Mouse (Mus musculus): ENCODE data around the gene Crb2. TPM values are rescaled to one million over a fixed set of nuclear protein-coding genes. Genes with fewer than 3 reads are reported as not detected.

Gene Crb2
- polyA plus RNA-seq, 1 experiment from 2014 or later = 1.3 TPM

DNA sequence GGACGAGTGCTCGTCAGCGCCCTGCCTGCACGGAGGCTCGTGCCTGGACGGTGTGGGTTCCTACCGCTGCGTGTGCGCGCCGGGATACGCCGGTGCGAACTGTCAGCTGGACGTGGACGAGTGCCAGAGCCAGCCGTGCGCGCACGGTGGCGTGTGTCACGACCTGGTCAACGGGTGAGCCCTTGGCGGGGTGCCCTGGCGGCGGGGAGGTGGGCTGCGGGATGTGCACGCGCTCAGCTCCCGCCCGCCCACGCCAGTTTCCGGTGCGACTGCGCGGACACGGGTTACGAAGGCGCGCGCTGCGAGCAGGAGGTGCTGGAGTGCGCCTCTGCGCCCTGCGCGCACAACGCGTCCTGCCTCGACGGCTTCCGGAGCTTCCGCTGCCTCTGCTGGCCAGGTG, 10.4 kb downstream of the Crb2 start:
- ATAC-seq (replicated peaks; ENCODE audit: insufficient number of reproducible peaks, insufficient read depth, low FRiP score, low read depth) = no peak
- H3K4me3 ChIP-seq = peak overlapping the region; percentile 49
- WGBS = 18% methylated on average over 52 of the region's 52 CpGs
- H3K27me3 ChIP-seq = peaks cover 24% of the 10 kb centered on the region
- peak overlapping the region; percentile 38 for H3K9ac ChIP-seq
- peaks cover 28% of the 10 kb centered on the region for H3K4me1 ChIP-seq (replicated peaks)
- no peaks in the 10 kb centered on the region for H3K36me3 ChIP-seq
- H3K4me2 ChIP-seq = peak overlapping the region; percentile 82
- H3K27ac ChIP-seq = no peak overlapping the region
- H3K9me3 ChIP-seq (replicated peaks) = no peaks in the 10 kb centered on the region

DNA sequence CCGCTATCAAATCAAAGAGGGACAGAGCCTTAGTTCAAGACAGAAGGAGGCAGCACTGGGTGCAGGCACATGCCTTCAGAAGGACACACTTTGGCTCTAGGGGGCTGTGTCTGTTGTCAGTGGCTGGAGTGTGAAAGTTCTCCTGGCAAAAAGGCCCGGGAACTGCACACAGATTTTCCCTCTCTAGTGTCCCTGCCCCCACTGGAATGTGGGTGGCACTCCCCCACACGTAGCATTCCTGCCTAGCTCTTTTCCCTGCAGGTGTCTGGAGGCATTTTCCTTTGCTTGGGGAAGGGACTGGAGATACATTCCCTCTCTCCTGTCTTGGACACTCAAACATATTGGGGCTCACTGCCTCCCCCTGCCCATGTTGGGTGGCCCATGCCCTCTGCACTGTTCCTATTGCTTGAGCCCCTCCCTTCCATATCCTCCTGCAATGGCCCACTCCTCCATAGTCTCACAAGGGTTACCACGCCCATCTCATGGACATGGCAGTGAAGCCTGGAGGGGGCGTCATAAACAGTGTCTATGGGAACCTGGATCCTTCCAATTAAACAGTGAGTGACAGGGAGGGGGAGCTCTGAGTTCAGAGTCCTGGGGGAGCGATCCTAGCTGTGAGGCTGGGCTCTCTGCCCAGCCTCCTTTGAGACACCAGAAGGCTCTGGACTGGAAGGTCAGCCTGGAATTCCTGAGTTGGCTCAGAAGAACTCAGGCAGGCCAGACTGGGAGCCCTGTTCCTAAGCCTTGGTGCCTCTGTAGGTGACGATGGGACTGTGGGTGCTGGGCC, 12.3 kb downstream of the Crb2 start:
- no peaks in the 10 kb centered on the region for H3K9me3 ChIP-seq (replicated peaks)
- H3K9ac ChIP-seq = no peak overlapping the region
- WGBS = 46% methylated on average over 7 of the region's 7 CpGs
- no peak overlapping the region for H3K4me2 ChIP-seq
- H3K27ac ChIP-seq = 0 out of 2 replicates have a peak overlapping the region, but pooled peaks have one; percentile 11
- peaks cover 22% of the 10 kb centered on the region for H3K4me1 ChIP-seq (replicated peaks)
- H3K27me3 ChIP-seq = peaks cover 40% of the 10 kb centered on the region
- 0 out of 2 replicates have a peak, but pooled peaks have one; percentile 12 for ATAC-seq (replicated peaks; ENCODE audit: insufficient number of reproducible peaks, insufficient read depth, low FRiP score, low read depth)
- H3K4me3 ChIP-seq = no peak overlapping the region
- H3K36me3 ChIP-seq = no peaks in the 10 kb centered on the region

DNA sequence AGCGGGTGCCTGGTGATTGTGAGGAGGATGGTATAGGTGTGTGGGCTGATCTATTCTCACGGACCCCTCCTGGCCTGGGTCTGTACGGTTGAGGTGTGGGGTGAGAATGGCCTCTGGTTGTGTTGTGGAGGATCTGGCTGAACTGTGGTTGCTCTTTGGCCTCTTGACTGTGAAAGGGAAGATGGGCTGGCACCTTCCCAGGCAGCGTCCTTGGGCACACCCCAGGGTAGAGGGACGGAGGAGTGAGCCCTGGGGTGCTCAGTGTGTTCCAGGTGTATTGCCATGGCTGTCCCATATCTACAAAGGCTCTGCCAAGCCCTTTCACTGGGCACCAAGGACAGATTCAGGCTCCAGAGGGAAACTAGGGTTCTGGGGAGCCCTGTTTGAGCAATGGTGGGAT, 13.0 kb downstream of the Crb2 start:
- no peak overlapping the region for H3K4me2 ChIP-seq
- H3K36me3 ChIP-seq = no peaks in the 10 kb centered on the region
- no peak for ATAC-seq (replicated peaks; ENCODE audit: insufficient number of reproducible peaks, insufficient read depth, low FRiP score, low read depth)
- no peak overlapping the region for H3K4me3 ChIP-seq
- H3K4me1 ChIP-seq (replicated peaks) = peaks cover 22% of the 10 kb centered on the region
- no peaks in the 10 kb centered on the region for H3K9me3 ChIP-seq (replicated peaks)
- peaks cover 40% of the 10 kb centered on the region for H3K27me3 ChIP-seq
- H3K27ac ChIP-seq = 0 out of 2 replicates have a peak overlapping the region, but pooled peaks have one; percentile 11
- 75% methylated on average over 5 of the region's 5 CpGs for WGBS
- no peak overlapping the region for H3K9ac ChIP-seq

DNA sequence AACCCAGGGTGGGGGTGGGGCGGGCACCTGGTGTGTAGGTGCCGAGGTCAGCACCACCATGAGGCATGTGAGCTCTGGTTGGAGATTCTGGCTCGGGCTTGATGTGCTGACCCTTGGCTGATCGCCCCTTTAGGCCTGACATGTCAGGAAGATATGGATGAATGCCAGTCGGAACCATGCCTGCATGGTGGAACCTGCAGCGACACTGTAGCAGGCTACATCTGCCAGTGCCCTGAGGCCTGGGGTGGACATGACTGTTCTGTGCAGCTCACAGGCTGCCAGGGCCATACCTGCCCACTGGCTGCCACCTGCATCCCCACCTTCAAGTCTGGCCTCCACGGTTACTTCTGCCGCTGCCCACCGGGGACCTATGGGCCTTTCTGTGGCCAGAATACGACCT, 13.9 kb downstream of the Crb2 start:
- no peak for ATAC-seq (replicated peaks; ENCODE audit: insufficient number of reproducible peaks, insufficient read depth, low FRiP score, low read depth)
- no peak overlapping the region for H3K27ac ChIP-seq
- H3K4me3 ChIP-seq = no peak overlapping the region
- H3K27me3 ChIP-seq = peaks cover 43% of the 10 kb centered on the region
- H3K36me3 ChIP-seq = no peaks in the 10 kb centered on the region
- no peak overlapping the region for H3K9ac ChIP-seq
- no peaks in the 10 kb centered on the region for H3K9me3 ChIP-seq (replicated peaks)
- H3K4me2 ChIP-seq = no peak overlapping the region
- H3K4me1 ChIP-seq (replicated peaks) = peaks cover 22% of the 10 kb centered on the region
- WGBS = 81% methylated on average over 10 of the region's 10 CpGs

DNA sequence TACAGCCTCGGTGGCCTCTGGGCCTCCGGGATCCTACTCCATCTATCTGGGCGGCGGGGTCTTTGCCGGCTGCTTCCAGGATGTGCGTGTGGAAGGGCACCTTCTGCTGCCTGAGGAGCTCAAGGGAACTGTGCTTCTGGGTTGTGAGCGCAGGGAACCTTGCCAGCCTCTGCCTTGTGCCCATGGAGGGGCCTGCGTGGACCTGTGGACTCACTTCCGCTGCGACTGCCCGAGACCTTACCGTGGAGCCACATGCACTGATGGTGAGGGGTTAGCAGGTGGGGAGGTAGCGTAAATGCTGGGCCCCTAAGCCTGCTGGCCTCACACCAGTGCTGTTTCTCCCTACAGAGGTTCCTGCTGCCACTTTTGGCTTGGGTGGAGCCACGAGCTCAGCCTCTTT, 14.7 kb downstream of the Crb2 start:
- Histone ChIP-seq H3K4me3 (no peak overlapping the region), H3K4me2 (no peak overlapping the region), H3K27me3 (peaks cover 46% of the 10 kb centered on the region), H3K27ac (no peak overlapping the region), H3K9me3 (replicated peaks) (no peaks in the 10 kb centered on the region), H3K36me3 (no peaks in the 10 kb centered on the region), H3K4me1 (replicated peaks) (peaks cover 28% of the 10 kb centered on the region), H3K9ac (no peak overlapping the region)
- no peak for ATAC-seq (replicated peaks; ENCODE audit: insufficient number of reproducible peaks, insufficient read depth, low FRiP score, low read depth)
- WGBS = 91% methylated on average over 14 of the region's 14 CpGs

DNA sequence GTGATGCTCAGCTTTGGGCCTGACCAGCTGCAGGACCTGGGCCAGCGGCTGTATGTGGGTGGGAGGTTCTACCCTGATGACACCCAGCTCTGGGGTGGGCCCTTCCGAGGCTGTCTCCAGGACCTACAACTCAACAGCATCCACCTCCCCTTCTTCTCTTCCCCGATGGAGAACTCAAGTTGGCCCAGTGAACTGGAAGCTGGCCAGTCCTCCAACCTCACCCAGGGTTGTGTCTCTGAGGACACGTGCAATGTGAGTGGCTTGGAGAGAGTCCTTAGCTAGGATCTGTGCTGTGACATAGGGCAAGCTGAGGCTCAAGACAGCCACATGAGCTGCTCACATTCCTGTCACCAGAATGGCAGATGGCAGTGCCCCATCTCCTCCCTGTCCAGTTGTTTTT, 15.3 kb downstream of the Crb2 start:
- no peak for ATAC-seq (replicated peaks; ENCODE audit: insufficient number of reproducible peaks, insufficient read depth, low FRiP score, low read depth)
- no peak overlapping the region for H3K9ac ChIP-seq
- no peaks in the 10 kb centered on the region for H3K36me3 ChIP-seq
- no peak overlapping the region for H3K4me2 ChIP-seq
- peaks cover 29% of the 10 kb centered on the region for H3K4me1 ChIP-seq (replicated peaks)
- H3K27me3 ChIP-seq = peaks cover 41% of the 10 kb centered on the region
- H3K27ac ChIP-seq = no peak overlapping the region
- 78% methylated on average over 4 of the region's 4 CpGs for WGBS
- H3K9me3 ChIP-seq (replicated peaks) = no peaks in the 10 kb centered on the region
- H3K4me3 ChIP-seq = no peak overlapping the region

DNA sequence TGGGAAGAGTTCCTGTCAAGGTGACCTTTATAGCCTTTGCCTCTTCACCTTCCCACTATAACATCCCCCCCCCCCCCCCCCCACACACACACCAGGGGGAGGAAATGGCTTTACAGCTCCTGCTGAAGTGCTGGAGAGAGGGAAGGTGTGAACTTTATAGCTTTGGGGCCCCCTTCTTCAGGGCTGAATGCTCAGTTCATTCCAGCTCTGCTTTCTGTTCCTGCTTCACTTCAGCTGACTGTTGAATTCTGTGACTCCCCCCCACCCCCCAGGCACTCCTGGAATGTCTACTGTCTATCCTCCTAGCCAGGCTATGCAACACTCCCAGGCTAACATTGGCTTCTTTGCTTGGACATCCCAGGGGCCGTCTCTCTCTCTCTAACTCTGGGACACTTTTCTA, 20.0 kb downstream of the Crb2 start:
- Histone ChIP-seq H3K4me3 (no peak overlapping the region), H3K9ac (no peak overlapping the region), H3K36me3 (no peaks in the 10 kb centered on the region), H3K27me3 (peaks cover 27% of the 10 kb centered on the region), H3K9me3 (replicated peaks) (no peaks in the 10 kb centered on the region), H3K4me2 (no peak overlapping the region), H3K27ac (peak overlapping the region; percentile 34), H3K4me1 (replicated peaks) (peaks cover 25% of the 10 kb centered on the region)
- no peak for ATAC-seq (replicated peaks; ENCODE audit: insufficient number of reproducible peaks, insufficient read depth, low FRiP score, low read depth)
- 18% methylated on average over 1 of the region's 1 CpGs for WGBS

DNA sequence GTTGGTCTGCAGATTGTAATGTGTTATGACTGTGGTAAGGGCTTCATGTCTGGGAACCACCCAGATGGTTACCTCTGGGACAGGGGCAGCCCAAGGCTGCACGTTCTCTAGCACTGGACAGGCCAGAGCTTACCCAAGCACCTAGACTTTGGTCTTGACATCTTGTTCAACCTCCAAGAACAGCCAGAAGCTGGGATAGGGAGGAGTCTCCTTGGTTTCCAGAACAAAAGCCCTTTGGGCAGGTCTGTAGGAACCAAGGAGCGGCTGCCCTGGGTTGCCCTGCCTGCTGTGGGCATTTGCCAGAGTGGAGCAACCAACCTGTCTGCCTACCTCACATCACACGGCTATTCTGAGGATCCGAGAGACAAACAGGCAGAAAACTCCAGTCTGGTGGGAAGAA, 21.0 kb downstream of the Crb2 start:
- H3K27ac ChIP-seq = no peak overlapping the region
- 89% methylated on average over 4 of the region's 4 CpGs for WGBS

DNA sequence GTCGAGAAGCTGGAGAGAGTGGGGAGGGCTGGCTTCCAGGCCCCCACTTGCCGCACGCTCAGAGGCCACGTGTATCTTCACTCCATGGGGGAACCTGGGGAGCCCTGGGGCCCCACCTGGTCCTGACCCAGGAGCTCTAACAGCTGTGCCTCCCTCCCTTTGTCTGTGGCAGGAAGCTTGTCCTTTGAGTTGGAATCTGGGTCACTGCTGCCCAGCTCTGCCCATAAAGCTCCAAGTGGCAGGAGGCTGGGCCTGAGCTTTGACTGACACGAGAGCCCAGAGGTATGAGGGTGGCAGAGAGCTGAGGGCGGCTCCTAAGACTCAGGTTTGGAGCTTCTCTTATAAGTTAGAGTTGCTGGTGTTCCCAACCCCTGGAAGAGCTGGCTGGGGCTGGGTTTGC, 23.1 kb downstream of the Crb2 start:
- ATAC-seq (replicated peaks; ENCODE audit: insufficient number of reproducible peaks, insufficient read depth, low FRiP score, low read depth) = no peak

More for the DNA sequence above, 21.0 kb downstream of the Crb2 start:
- no peaks in the 10 kb centered on the region for H3K9me3 ChIP-seq (replicated peaks)
- peaks cover 24% of the 10 kb centered on the region for H3K27me3 ChIP-seq
- H3K9ac ChIP-seq = no peak overlapping the region
- no peaks in the 10 kb centered on the region for H3K36me3 ChIP-seq
- H3K4me1 ChIP-seq (replicated peaks) = peaks cover 25% of the 10 kb centered on the region
- ATAC-seq (replicated peaks; ENCODE audit: insufficient number of reproducible peaks, insufficient read depth, low FRiP score, low read depth) = no peak
- no peak overlapping the region for H3K4me2 ChIP-seq
- H3K4me3 ChIP-seq = no peak overlapping the region

DNA sequence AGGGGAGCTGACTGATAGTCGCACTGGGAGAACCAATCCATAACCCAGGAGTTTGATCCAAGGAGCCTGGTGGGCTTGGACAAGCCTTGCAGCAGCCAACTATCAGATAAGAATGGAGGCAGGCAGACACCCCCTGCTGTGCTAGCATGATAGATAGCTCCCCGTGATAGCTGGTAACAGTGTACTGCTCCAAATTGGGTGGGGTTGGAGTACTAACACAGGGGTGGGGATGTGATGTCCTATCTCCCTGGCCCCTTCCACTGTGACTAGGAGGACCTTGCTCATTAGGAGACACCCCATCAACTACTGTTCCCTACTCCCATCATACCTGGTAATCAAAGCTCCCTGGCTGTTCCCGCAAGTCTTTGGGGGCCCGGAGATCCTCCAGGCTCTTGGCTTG, 25.6 kb downstream of the Crb2 start:
- Histone ChIP-seq H3K4me3 (no peak overlapping the region), H3K9ac (no peak overlapping the region), H3K27ac (no peak overlapping the region), H3K4me2 (no peak overlapping the region), H3K4me1 (replicated peaks) (peaks cover 10% of the 10 kb centered on the region; the same call in 1 of the 2 replicates), H3K36me3 (peaks cover 3% of the 10 kb centered on the region; the same call in 1 of the 2 replicates), H3K27me3 (no peaks in the 10 kb centered on the region), H3K9me3 (replicated peaks) (no peaks in the 10 kb centered on the region)
- no peak for ATAC-seq (replicated peaks; ENCODE audit: insufficient number of reproducible peaks, insufficient read depth, low FRiP score, low read depth)
- WGBS = 69% methylated on average over 4 of the region's 4 CpGs

More for the DNA sequence above, 23.1 kb downstream of the Crb2 start:
- peaks cover 7% of the 10 kb centered on the region; the same call in 1 of the 2 replicates for H3K27me3 ChIP-seq
- WGBS = 50% methylated on average over 6 of the region's 6 CpGs
- peaks cover 2% of the 10 kb centered on the region; the same call in 1 of the 2 replicates for H3K36me3 ChIP-seq
- no peak overlapping the region for H3K27ac ChIP-seq
- no peak overlapping the region for H3K4me3 ChIP-seq
- H3K4me2 ChIP-seq = no peak overlapping the region
- no peaks in the 10 kb centered on the region for H3K9me3 ChIP-seq (replicated peaks)
- H3K4me1 ChIP-seq (replicated peaks) = peaks cover 25% of the 10 kb centered on the region
- H3K9ac ChIP-seq = no peak overlapping the region

DNA sequence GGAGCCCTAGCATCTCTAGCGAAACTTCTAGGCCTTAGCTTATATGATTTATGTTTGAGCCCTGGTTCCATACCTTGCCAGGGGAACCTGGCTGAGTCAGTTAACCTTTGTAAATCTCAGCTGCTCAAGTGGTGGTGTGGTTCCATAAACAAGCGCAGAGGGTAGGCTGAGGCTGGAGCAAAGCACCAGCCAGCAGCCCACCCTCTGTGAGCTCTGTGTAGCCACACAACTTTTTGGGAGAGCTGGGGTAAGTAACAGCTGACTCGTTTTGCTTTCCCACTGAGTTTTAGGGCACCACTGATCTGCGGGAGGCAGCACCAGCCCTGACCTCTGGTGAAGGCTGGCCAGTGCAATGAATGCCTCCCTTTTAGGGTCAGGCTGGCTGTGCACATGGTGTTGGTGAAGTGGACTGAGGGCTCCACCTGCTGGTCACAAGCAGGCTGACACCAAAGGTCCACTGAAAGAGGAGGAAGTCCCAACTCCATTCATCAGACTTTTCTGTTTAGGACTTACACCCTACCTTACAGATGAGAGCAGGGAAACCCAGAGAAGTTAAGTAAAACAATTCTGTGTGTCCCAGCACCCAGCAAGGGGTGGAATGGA, 26.7 kb downstream of the Crb2 start:
- Histone ChIP-seq H3K4me2 (no peak overlapping the region), H3K36me3 (peaks cover 3% of the 10 kb centered on the region; the same call in 1 of the 2 replicates), H3K4me1 (replicated peaks) (peaks cover 8% of the 10 kb centered on the region; the same call in 1 of the 2 replicates), H3K9ac (no peak overlapping the region), H3K9me3 (replicated peaks) (no peaks in the 10 kb centered on the region), H3K27ac (no peak overlapping the region), H3K27me3 (no peaks in the 10 kb centered on the region), H3K4me3 (no peak overlapping the region)
- no peak; the same call in 1 of the 2 replicates for ATAC-seq (replicated peaks; ENCODE audit: insufficient number of reproducible peaks, insufficient read depth, low FRiP score, low read depth)
- 47% methylated on average over 4 of the region's 4 CpGs for WGBS

Data from heart, embryonic 15.5 days (tissue).